Mouse (Mus musculus) adrenal gland, adult 10 weeks (tissue): ENCODE results near the gene Ubxn1. TPM values are rescaled to one million over a fixed set of nuclear protein-coding genes. Genes with fewer than 3 reads are reported as not detected.

ENCODE experiments used
- polyA plus RNA-seq: library from polyadenylated mRNA; stranded (reverse); fragments of 350-450 nt; fragmentation: Illumina TruSeq; extraction: RNeasy Lipid Tissue Mini Kit (QIAGEN cat#74804); gene quantifications from one replicate; pipeline ENCODE4 v1.2.3, GENCODE M21; 2014; ENCODE audit warnings: low read depth, low replicate concordance

Gene Ubxn1
- polyA plus RNA-seq = 25.3 TPM

DNA sequence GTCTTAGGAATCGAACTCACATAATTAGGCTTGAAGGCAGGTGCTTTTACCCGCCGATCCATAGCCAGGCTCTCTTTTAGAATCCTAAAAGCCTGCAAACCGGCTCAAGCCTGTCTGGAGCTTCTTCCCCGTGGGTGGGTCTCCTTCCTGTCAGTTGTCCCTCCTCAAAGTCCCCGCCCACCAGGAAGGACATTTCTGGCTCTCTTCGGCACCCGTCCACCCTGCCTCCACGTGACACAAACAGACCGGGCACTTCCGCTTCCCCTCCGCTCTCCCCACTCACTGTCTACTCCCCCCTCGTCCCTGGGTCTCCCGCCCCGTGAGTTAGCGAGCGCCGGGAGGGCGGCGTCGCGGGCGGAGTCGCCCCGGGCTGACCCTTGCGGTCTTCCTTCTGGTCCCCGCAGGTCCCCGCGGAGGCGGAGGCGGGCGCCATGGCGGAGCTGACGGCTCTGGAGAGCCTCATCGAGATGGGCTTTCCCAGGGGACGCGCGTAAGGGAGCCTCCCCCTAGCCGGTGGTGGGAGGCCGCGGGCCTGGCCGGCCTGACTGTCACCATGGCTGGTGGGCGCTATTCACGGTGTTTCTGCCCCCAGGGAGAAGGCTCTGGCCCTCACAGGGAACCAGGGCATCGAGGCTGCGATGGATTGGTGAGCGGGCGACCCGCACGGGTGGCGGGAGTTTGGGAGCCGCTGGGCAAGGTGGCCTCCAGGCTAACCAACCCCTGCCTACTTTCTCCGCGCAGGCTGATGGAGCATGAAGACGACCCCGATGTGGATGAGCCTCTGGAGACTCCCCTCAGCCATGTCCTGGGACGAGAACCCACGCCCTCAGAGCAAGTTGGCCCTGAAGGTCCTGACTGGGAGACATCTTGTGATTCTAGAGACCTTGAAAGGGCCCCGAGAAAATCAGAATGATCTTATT, at the start of gene Ubxn1:
TSS of gene Ubxn1 (plus strand) at position 230 of the 920 bp plus-strand sequence.

GRCm38 (mm10) chr19:8829660-8830059, 41.6 kb upstream of the Ubxn1 start, which contains the start of gene AC129217.1:
Gene AC129217.1 (plus strand): TSS chr19:8829773.

DNA sequence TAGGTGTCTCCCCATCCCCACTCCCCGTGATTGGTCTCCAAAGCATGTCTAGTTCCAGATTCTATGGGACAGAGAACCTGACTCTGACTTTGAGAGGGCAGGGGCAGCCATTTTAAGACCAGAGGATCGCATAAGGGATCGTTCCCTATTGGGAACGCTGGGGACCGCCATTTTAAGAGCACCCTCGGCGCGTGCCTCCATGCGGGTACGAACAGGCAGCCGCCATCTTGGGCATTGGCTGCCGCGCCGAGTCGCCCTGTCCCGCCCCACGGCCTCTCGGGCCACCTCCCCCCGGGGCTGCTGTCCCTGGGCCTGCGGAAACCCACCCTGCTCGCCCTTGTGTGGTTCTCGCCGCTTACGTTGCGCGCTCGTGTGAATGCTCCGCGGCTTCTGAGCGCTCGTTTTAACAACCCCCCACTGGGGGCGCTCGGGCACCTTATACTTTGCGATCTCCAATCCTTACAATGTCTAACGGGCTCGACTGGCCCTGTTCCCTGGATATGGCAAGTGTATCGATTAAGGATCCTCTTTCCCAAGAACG, 34.0 kb upstream of the Ubxn1 start, which contains the start of gene Bscl2:
TSS of gene Bscl2 (plus strand) at position 217 of the 541 bp plus-strand sequence.

DNA sequence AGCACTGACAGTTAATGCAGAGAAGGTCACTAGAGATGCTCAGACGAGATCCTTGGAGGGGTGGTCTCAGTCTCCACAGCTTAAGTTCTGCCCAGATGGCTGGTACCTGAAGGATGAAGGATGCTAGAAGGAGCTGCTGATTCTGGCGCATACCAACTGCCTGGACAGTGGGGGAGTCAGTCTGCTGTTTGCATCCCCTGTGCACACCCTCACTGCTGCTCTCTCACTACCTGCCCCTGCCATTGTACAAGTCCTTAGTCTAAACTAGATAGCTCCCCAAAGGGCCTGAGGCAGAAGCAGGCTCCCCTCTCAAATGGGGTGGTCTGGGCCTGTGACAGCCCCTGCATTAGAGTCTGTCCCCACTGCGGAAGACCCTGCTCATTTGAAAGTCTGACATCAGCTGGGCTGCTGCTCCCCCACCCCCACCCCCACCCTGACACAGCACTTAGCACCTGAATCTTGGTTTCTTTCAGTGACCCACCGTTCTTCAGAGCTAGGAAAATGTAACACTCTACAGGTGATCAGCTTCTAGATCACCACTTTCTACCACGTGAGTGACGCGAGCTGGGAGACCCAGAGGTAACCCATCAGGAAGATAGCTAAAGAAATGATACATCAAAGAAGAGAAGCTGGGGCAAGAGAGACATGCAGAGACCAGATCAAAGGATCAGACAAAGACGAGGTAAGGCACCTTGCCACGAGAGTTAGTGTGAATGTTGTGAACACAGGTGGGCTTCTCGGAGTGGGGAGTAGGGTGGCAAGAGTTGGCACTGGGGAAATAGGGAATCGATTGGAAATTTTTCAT, 32.0 kb upstream of the Ubxn1 start, which contains the start of gene Gng3:
TSS of gene Gng3 (minus strand) at position 92 of the 805 bp plus-strand sequence.

DNA sequence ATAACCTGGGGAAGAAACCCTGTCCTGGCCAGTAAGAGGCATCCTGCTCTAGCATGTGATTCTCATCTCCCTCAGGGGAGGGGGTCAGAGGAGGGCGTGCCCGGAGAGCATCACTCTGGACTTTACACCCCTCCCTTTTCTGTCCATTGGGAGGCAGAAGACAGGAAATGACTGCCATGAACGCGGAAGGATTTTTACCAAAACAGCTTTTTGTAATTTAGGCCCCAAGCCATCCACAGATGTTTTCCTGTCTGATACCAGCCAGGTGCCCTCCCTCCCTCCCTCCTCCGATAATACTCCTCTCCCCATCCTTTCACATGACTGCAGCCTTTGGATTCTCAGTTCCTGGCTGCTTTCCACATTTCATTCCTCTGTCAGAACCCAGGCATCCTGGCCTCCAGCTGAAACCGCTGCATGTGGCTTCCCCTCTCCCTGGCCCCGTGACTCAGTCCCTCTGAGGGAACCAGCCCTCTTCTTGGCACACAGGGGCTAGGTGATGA, 20.8 kb upstream of the Ubxn1 start, which contains the start of gene Lrrn4cl:
TSS of gene Lrrn4cl (plus strand) at position 367 of the 500 bp plus-strand sequence.

DNA sequence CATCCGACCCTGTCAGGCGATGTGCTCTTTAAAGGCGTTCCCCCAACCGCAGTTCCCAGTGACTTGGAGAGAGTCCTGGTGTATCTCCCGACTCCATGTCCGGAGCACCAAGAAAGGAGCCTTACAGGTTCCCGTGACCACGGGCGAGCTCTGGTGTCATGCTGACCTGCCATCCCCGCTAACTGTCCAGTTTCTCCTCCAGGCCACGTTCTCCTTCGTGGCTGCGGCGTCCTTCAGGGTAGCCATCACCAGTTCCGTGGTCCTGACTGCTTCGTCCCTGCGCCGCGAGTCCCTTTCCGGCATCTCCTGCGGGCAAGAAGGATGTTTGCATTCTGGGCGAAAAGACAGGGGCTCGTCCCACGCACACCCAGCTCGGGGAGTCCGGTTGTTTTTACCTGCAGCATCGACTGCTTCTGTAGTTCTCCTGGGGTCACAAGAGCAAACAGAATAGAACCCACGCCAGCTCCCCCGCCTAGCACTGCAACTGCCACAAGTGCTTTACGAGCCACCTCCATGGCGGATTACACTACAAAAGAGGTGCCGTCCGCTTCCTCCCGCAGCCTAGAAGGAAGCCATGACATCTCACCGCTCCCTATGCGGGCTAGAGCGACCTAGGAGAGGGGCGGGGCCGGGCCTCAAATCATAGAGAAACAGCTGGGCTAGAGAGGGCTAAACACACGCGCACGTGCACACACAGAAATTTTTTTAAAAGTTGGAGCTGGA, 9.2 kb downstream of the Ubxn1 start, which contains the start of gene Uqcc3:
TSS of gene Uqcc3 (minus strand) at position 613 of the 723 bp plus-strand sequence.

GRCm38 (mm10) chr19:8883616-8884015, 12.3 kb downstream of the Ubxn1 start, which contains the start of the genes Lbhd1 and Gm49403:
Gene Lbhd1 (plus strand): TSS chr19:8883732.
Gene Gm49403 (plus strand): TSS chr19:8883930.

GRCm38 (mm10) chr19:8888511-8889385, 17.5 kb downstream of the Ubxn1 start, which contains the start of the genes 1810009A15Rik and Gm49416:
Gene 1810009A15Rik (plus strand): TSS chr19:8888853.
Gene Gm49416 (plus strand): TSS chr19:8888926.

DNA sequence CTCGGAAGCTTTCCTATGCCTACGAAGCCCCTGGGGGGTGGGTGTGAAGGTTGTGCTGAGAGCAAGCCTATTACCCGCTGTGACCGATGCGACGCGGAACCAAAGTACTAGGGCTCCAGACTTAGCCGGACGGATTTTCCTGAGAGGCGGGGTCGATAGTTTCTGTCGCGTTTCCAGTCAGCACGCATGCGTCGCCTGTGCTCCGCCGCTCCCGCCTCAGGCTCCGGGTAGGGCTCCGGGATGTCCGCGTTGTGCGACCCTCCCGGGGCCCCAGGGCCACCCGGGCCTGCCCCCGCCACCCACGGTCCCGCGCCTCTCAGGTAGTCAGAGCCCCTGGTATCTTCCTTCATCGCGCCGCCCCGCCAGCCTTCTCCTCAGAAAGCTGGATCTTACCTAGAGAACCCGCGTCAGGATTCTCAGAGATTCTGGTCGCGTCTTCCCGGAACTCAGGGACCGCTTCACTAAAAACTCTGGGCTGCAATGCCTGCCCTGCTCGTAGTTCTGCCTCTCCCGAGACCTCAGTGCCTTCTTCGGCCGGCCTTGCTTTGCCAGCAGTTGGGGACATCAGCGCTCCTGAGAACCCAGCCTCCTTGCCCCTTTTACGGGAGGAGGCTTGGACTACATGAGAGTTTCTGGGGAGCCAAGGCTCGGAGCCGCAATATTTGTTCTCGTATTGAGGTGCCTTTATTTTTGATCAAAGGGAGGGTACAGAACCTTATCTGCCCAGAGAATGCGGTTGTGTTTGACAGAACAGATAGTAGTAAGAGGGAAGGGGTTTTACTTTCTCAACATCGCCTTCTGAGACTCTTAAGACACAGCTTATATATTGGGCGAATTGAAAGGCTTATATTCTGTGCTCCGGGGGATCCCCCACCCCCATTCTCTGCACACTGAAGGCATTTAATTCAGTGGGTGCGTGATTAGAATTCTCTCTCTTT, 21.8 kb downstream of the Ubxn1 start, which contains the start of gene Ints5:
TSS of gene Ints5 (plus strand) at position 177 of the 938 bp plus-strand sequence.

DNA sequence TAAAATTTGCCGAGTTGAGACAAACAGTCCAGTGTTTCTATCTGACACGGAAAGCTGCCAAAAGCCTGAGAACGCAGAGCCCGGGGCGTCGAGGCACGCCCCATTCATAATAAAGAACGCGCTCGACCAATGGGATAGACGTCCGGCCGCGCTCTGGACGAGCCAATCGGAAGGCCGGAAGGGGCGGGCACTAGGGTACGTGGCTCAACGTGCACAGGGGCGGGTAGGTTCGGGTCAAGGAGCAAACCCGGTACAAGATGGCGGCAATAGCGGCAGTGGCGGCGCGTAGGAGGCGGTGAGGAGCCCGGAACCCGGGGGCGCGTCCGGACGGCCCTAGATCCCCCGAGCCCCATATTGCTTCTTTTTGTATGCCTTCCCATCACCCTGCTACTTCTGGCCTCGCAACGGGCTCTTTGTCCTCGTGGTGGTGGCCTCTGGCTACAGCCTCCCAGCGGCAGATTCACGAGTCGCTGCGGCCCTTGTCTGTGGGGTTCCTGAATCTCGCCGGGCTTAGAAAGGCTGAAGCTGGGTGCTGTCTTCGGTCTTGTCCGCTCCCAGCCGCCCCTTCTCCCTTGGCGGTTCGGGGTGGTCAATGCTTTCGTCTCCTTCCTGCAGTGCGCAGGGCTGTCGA, 26.7 kb downstream of the Ubxn1 start, which contains the start of gene Ganab:
TSS of gene Ganab (plus strand) at position 207 of the 631 bp plus-strand sequence.

DNA sequence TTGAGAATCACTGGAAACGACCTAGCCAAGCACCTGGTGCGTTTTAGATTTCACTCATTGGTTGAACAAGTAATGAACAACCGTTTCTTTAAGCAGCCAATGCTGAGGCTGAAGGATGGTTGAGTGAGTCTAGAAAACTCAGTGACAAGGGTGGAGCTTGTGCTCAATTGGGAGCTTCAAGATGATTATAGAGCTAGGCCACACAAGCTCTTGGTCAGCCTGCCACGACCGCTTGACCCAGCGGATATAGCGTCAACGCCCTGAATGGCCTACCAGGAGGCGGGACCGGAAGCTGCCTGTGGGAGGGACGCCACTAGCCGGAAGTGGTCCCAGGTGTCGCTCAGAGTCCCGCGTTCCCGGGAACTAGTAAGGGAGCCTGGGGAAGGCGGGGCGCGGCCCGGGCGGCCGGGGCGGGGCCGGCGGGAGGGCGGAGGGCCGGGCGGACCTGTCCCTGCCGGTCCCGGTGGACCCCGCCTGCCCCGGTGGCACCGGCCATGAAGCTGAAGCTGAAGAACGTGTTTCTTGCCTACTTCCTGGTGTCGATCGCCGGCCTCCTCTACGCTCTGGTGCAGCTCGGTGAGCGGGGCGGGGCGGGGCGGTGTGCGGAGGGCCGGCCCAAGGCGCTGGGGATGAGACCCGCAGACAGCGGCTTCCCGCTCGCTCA, 48.9 kb downstream of the Ubxn1 start, which contains the start of gene B3gat3:
TSS of gene B3gat3 (plus strand) at position 302 of the 664 bp plus-strand sequence.

Other genes starting within 250 kb of the Ubxn1 start
- gene Chrm1, start 207.7 kb upstream of the Ubxn1 start, polyA plus RNA-seq = 0.23 TPM
- gene Slc3a2, start 148.1 kb upstream of the Ubxn1 start, polyA plus RNA-seq = 163 TPM
- 15.5 TPM for gene Wdr74, start 135.7 kb upstream of the Ubxn1 start, polyA plus RNA-seq
- gene 1700092M07Rik, start 130.8 kb upstream of the Ubxn1 start, polyA plus RNA-seq = not detected
- 63.2 TPM for gene Stx5a, start 130.1 kb upstream of the Ubxn1 start, polyA plus RNA-seq
- 68.2 TPM for gene Nxf1, start 114.4 kb upstream of the Ubxn1 start, polyA plus RNA-seq
- gene Tmem223, start 100.5 kb upstream of the Ubxn1 start, polyA plus RNA-seq = 50.0 TPM
- 51.8 TPM for gene Tmem179b, start 97.0 kb upstream of the Ubxn1 start, polyA plus RNA-seq
- 1.4 TPM for gene Taf6l, start 85.1 kb upstream of the Ubxn1 start, polyA plus RNA-seq
- 94.7 TPM for gene Polr2g, start 72.9 kb upstream of the Ubxn1 start, polyA plus RNA-seq
- 0.47 TPM for gene Zbtb3, start 68.9 kb upstream of the Ubxn1 start, polyA plus RNA-seq
- 87.3 TPM for gene Ttc9c, start 52.2 kb upstream of the Ubxn1 start, polyA plus RNA-seq
- 117 TPM for gene Hnrnpul2, start 51.5 kb upstream of the Ubxn1 start, polyA plus RNA-seq
- gene AC129217.1, start 41.7 kb upstream of the Ubxn1 start, polyA plus RNA-seq = not detected
- 24.6 TPM for gene Bscl2, start 34.0 kb upstream of the Ubxn1 start, polyA plus RNA-seq
- 2.2 TPM for gene Gng3, start 32.3 kb upstream of the Ubxn1 start, polyA plus RNA-seq
- gene Lrrn4cl, start 20.7 kb upstream of the Ubxn1 start, polyA plus RNA-seq = 3.3 TPM
- gene Uqcc3, start 9.4 kb downstream of the Ubxn1 start, polyA plus RNA-seq = 3.3 TPM
- gene Lbhd1, start 12.2 kb downstream of the Ubxn1 start, polyA plus RNA-seq = 76.6 TPM
- gene Gm49403, start 12.4 kb downstream of the Ubxn1 start, polyA plus RNA-seq = not detected
- gene 1810009A15Rik, start 17.4 kb downstream of the Ubxn1 start, polyA plus RNA-seq = 7.9 TPM
- gene Gm49416, start 17.4 kb downstream of the Ubxn1 start, polyA plus RNA-seq = not detected
- gene Ints5, start 21.5 kb downstream of the Ubxn1 start, polyA plus RNA-seq = 1.2 TPM
- gene Ganab, start 26.6 kb downstream of the Ubxn1 start, polyA plus RNA-seq = 97.8 TPM
- 11.3 TPM for gene B3gat3, start 48.9 kb downstream of the Ubxn1 start, polyA plus RNA-seq
- gene Rom1, start 57.9 kb downstream of the Ubxn1 start, polyA plus RNA-seq = 3.3 TPM
- 7.1 TPM for gene Eml3, start 58.1 kb downstream of the Ubxn1 start, polyA plus RNA-seq
- 70.1 TPM for gene Mta2, start 70.4 kb downstream of the Ubxn1 start, polyA plus RNA-seq
- 2.8 TPM for gene Tut1, start 82.4 kb downstream of the Ubxn1 start, polyA plus RNA-seq
- gene Eef1g, start 95.5 kb downstream of the Ubxn1 start, polyA plus RNA-seq = 77.3 TPM
- gene Ahnak, start 117.8 kb downstream of the Ubxn1 start, polyA plus RNA-seq = 34.2 TPM
- 1.8 TPM for gene Scgb1a1, start 216.5 kb downstream of the Ubxn1 start, polyA plus RNA-seq